Mouse (Mus musculus): ENCODE measurements around the gene Atp6v1c2. TPM values are rescaled to one million over a fixed set of nuclear protein-coding genes. Genes with fewer than 3 reads are reported as not detected.

Gene Atp6v1c2
- total and polyA plus RNA-seq, 2 experiments from 2014 or later, result 0.52 to 1.1 TPM

DNA sequence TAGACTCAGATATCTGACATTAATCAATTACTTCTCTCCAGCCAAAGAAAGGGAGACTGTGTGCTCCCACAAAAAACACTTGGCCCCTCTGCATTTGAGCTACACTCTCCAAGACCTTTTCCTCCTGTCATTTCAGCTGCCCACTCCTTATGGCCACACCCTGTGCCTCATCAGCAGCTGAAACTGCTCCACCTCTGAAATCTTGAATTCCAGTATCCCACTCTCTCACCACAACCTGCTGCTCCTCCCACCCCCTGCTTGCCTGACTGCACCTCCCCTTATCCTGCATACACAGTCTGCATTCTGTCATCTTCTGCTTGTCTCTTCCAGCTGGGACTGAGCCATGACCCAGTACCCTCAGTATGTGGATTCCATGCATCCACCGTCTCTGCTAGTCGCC lies 9.2 kb upstream of the Atp6v1c2 start:
- Histone ChIP-seq H3K9ac (replicated peaks; ENCODE audit: low read length) (no peak overlapping the region), H3K9me3 (ENCODE audit: low read length) (no peaks in the 10 kb centered on the region), H3K4me3 (ENCODE audit: low read length) (no peak overlapping the region), H3K27ac (no peak overlapping the region), H3K27me3 (ENCODE audit: insufficient read depth, low read length) (no peaks in the 10 kb centered on the region), H3K36me3 (ENCODE audit: insufficient read depth, low read length) (no peaks in the 10 kb centered on the region), H3K4me2 (ENCODE audit: low read depth, low read length) (no peak overlapping the region), H3K4me1 (ENCODE audit: insufficient read depth, low read length) (no peaks in the 10 kb centered on the region)
- TF ChIP-seq CTCF (IDR thresholded peaks at IDR 0.05; ENCODE audit: low read depth), result no peak
- WGBS, result 72% methylated on average over 2 of the region's 2 CpGs
- no peak for DNase-seq (ENCODE audit: low spot score)
- no peak for ATAC-seq

DNA sequence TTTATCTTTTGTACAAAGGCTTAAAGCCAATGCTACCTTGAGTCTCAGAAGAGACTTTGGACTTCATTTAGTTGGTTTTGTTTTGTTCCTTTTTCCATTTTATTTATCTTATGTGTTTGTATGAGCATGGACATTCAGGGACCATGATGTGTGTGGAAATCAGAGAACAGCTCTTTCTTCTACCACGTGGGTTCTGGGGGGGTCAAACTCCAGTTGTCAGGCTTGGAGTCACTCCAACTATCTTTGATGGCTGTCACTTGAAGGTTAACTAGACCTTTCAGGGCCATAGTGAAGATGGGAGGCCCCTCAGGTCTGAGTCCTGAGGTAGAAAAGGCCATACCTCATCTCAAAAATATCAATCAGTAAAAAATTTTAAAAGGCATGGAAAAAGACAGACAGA lies 4.3 kb upstream of the Atp6v1c2 start:
- 25% methylated on average over 1 of the region's 1 CpGs for WGBS
- no peaks in the 10 kb centered on the region for H3K4me1 ChIP-seq (ENCODE audit: insufficient read depth, low read length)
- H3K4me3 ChIP-seq (ENCODE audit: low read length), result no peak overlapping the region
- no peak overlapping the region for H3K27ac ChIP-seq
- no peak for TF ChIP-seq CTCF (IDR thresholded peaks at IDR 0.05; ENCODE audit: low read depth)
- no peak overlapping the region for H3K9ac ChIP-seq (replicated peaks; ENCODE audit: low read length)
- H3K27me3 ChIP-seq (ENCODE audit: insufficient read depth, low read length), result no peaks in the 10 kb centered on the region
- no peak for ATAC-seq
- no peaks in the 10 kb centered on the region for H3K9me3 ChIP-seq (ENCODE audit: low read length)
- H3K4me2 ChIP-seq (ENCODE audit: low read depth, low read length), result no peak overlapping the region
- no peak for DNase-seq (ENCODE audit: low spot score)
- no peaks in the 10 kb centered on the region for H3K36me3 ChIP-seq (ENCODE audit: insufficient read depth, low read length)

GRCm38 (mm10) chr12:17324549-17325470 lies 4.3 kb downstream of the Atp6v1c2 start:
- H3K27me3 ChIP-seq (ENCODE audit: insufficient read depth, low read length), result peaks cover 11% of the 10 kb centered on the region; the same call in 1 of the 2 replicates
- 0 out of 2 replicates have a peak, but pooled peaks cover 5% of the 10 kb centered on the region for H3K4me1 ChIP-seq (ENCODE audit: insufficient read depth, low read length)
- no peaks in the 10 kb centered on the region for H3K36me3 ChIP-seq (ENCODE audit: insufficient read depth, low read length)
- H3K9me3 ChIP-seq (ENCODE audit: low read length), result no peaks in the 10 kb centered on the region
- peak overlapping the region; percentile 47 for H3K9ac ChIP-seq (replicated peaks; ENCODE audit: low read length)
- ATAC-seq (peak; percentile 52), DNase-seq (ENCODE audit: low spot score) (no peak)
- no peak for TF ChIP-seq CTCF (IDR thresholded peaks at IDR 0.05; ENCODE audit: low read depth)
- 3% methylated on average over 51 of the region's 51 CpGs for WGBS
- H3K27ac ChIP-seq, result no peak overlapping the region
- H3K4me2 ChIP-seq (ENCODE audit: low read depth, low read length), result peak overlapping the region; percentile 79
- H3K4me3 ChIP-seq (ENCODE audit: low read length), result peak overlapping the region; percentile 38

DNA sequence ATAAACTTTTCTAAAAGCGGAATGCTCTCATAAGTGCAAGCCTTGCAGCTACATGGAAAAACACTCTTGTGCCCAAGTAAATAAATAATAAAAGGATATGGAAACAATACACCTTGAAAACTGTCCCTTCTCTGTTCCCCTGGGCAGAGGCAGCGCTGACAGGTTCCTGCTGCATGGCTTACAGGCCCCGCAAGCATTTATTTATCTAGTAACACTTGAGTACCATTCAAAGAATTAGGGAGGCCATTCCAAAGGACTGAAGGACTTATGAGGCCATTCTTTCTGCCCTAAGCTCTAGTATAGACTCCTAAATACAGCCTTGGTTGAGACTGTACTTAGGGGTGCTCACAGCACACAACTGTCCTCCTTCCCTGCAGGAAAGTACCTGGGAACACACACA lies 10.7 kb downstream of the Atp6v1c2 start:
- no peak overlapping the region for H3K4me3 ChIP-seq (ENCODE audit: low read length)
- H3K4me2 ChIP-seq (ENCODE audit: low read depth, low read length), result no peak overlapping the region
- H3K9ac ChIP-seq (replicated peaks; ENCODE audit: low read length), result no peak overlapping the region
- H3K27me3 ChIP-seq (ENCODE audit: insufficient read depth, low read length), result peaks cover 4% of the 10 kb centered on the region; the same call in 1 of the 2 replicates
- ATAC-seq, result no peak
- 79% methylated on average over 3 of the region's 3 CpGs for WGBS
- DNase-seq (ENCODE audit: low spot score), result no peak
- H3K36me3 ChIP-seq (ENCODE audit: insufficient read depth, low read length), result no peaks in the 10 kb centered on the region
- no peak overlapping the region for H3K27ac ChIP-seq
- no peak for TF ChIP-seq CTCF (IDR thresholded peaks at IDR 0.05; ENCODE audit: low read depth)
- no peaks in the 10 kb centered on the region for H3K9me3 ChIP-seq (ENCODE audit: low read length)
- no peaks in the 10 kb centered on the region for H3K4me1 ChIP-seq (ENCODE audit: insufficient read depth, low read length)

DNA sequence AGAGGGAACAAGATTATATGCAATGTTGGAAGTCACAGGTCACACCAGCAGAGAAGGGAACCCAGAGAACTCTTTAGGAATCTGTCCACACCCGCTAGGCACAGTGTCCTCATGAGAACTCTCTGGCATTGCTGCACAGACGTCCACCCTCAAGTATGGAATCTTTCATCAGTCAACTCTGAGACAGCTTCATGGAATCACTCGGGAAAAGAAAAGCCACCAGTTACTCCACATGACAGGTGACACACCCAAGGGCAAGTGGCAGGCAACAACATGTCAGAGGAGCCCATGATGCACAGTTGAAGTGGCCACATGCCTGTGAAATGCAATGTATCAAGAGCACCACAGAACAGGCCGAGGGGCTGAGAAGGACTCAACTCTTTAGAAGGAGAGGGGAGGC lies 11.2 kb downstream of the Atp6v1c2 start:
- 73% methylated on average over 4 of the region's 4 CpGs for WGBS
- DNase-seq (ENCODE audit: low spot score) (no peak), ATAC-seq (no peak)
- Histone ChIP-seq H3K27ac (no peak overlapping the region), H3K4me1 (ENCODE audit: insufficient read depth, low read length) (no peaks in the 10 kb centered on the region), H3K27me3 (ENCODE audit: insufficient read depth, low read length) (peaks cover 2% of the 10 kb centered on the region; the same call in 1 of the 2 replicates), H3K4me3 (ENCODE audit: low read length) (no peak overlapping the region), H3K36me3 (ENCODE audit: insufficient read depth, low read length) (no peaks in the 10 kb centered on the region), H3K9me3 (ENCODE audit: low read length) (no peaks in the 10 kb centered on the region), H3K9ac (replicated peaks; ENCODE audit: low read length) (no peak overlapping the region), H3K4me2 (ENCODE audit: low read depth, low read length) (no peak overlapping the region)
- TF ChIP-seq CTCF (IDR thresholded peaks at IDR 0.05; ENCODE audit: low read depth), result no peak

DNA sequence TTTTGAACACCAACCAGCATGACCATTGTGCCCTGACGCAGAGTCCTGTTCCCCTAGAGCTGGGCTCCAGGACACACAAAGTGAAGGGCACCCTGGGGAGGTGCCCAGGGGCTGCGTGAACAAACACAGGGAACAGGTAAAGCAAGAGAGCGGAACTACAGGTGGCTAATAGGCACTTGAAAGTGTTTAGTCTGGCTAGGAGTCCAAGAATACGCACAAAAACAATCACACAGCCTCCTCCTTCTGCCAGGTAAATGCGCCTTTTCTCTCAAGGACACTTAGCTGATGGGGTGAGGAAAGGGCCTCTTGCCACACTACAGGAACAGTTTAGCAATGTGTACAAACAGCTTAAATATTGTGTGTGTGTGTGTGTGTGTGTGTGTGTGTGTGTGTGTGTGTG lies 13.1 kb downstream of the Atp6v1c2 start:
- Histone ChIP-seq H3K4me1 (ENCODE audit: insufficient read depth, low read length) (no peaks in the 10 kb centered on the region), H3K9me3 (ENCODE audit: low read length) (no peaks in the 10 kb centered on the region), H3K9ac (replicated peaks; ENCODE audit: low read length) (no peak overlapping the region), H3K4me3 (ENCODE audit: low read length) (no peak overlapping the region), H3K36me3 (ENCODE audit: insufficient read depth, low read length) (no peaks in the 10 kb centered on the region), H3K27me3 (ENCODE audit: insufficient read depth, low read length) (no peaks in the 10 kb centered on the region), H3K4me2 (ENCODE audit: low read depth, low read length) (no peak overlapping the region), H3K27ac (no peak overlapping the region)
- 93% methylated on average over 5 of the region's 5 CpGs for WGBS
- ATAC-seq, result no peak
- no peak for TF ChIP-seq CTCF (IDR thresholded peaks at IDR 0.05; ENCODE audit: low read depth)
- no peak for DNase-seq (ENCODE audit: low spot score)

Measured in hindbrain, postnatal 0 days (tissue).